Mouse (Mus musculus) liver, adult 2 months (tissue): ENCODE results near the gene Gcc2. TPM values are rescaled to one million over a fixed set of nuclear protein-coding genes. Genes with fewer than 3 reads are reported as not detected.

Source experiments
- DNase-seq: peaks from one replicate; pipeline ENCODE4 v3.0.0-alpha.2; 2011; ENCODE audit warnings: low read depth, low spot score; ENCODE audit errors: extremely low read depth
- H3K27ac ChIP-seq: fragments of 200-500 bp; replicated peaks from 2 replicates; pipeline ENCODE4 v1.5.1; 2012; ENCODE audit warnings: low read depth, mild to moderate bottlenecking, control low read depth, inconsistent platforms, low read length; ENCODE audit not compliant: insufficient read depth
- H3K27me3 ChIP-seq: fragments of 200-500 bp; 2 replicates; pipeline ENCODE4 v1.6.1; 2012; ENCODE audit warnings: mild to moderate bottlenecking, moderate library complexity, low read length, inconsistent platforms; ENCODE audit not compliant: control insufficient read depth, insufficient read depth
- H3K36me3 ChIP-seq: fragments of 200-500 bp; 2 replicates; pipeline ENCODE4 v1.6.1; 2012; ENCODE audit warnings: low read length, inconsistent platforms; ENCODE audit not compliant: control insufficient read depth, insufficient read depth
- H3K4me1 ChIP-seq: fragments of 200-500 bp; 2 replicates; pipeline ENCODE4 v1.6.1; 2011; ENCODE audit warnings: low read length; ENCODE audit not compliant: control insufficient read depth, insufficient read depth
- H3K4me3 ChIP-seq: fragments of 200-500 bp; 2 replicates; pipeline ENCODE4 v1.5.1; 2011; ENCODE audit warnings: low read depth, mild to moderate bottlenecking, control low read depth, low read length, moderate library complexity; ENCODE audit not compliant: insufficient read depth
- H3K79me2 ChIP-seq: fragments of 200-500 bp; 2 replicates; pipeline ENCODE4 v1.6.1; 2012; ENCODE audit warnings: inconsistent platforms, mild to moderate bottlenecking, low read length, moderate library complexity; ENCODE audit not compliant: control insufficient read depth, insufficient read depth
- H3K9ac ChIP-seq: fragments of 200-500 bp; 2 replicates; pipeline ENCODE4 v1.6.1; 2012; ENCODE audit warnings: low read depth, mild to moderate bottlenecking, control low read depth, inconsistent platforms, low read length
- CTCF ChIP-seq: fragments of 200-500 bp; IDR thresholded peaks from 2 replicates; pipeline ENCODE4 v1.5.1; 2011; ENCODE audit warnings: low read depth, low read length, control low read depth
- POLR2A ChIP-seq: fragments of 200-500 bp; IDR thresholded peaks from 2 replicates; pipeline ENCODE4 v1.6.1; 2011; ENCODE audit warnings: low read length, control low read depth; ENCODE audit not compliant: insufficient read depth; ENCODE audit errors: extremely low read depth
- WGBS: fragments of 180-500 bp; shearing (Covaris S2); methylation state at CpG from one replicate; pipeline ENCODE4 v1.1.7; 2018; 5-methylcytosine and 5-hydroxymethylcytosine counted together
- polyA plus RNA-seq: library from polyadenylated mRNA; depleted of rRNA; stranded (reverse); fragments of >200 nt; gene quantifications from 2 replicates; pipeline ENCODE4 v1.2.3, GENCODE M21; 2012; rRNA removed
- total RNA-seq: library from RNA; depleted of rRNA; stranded (reverse); fragments of >200 nt; gene quantifications from 2 replicates; pipeline ENCODE4 v1.2.3, GENCODE M21; 2014; rRNA removed

The Gcc2 gene
- total and polyA plus RNA-seq, 2 experiments: 5.3 to 20.4 TPM

DNA sequence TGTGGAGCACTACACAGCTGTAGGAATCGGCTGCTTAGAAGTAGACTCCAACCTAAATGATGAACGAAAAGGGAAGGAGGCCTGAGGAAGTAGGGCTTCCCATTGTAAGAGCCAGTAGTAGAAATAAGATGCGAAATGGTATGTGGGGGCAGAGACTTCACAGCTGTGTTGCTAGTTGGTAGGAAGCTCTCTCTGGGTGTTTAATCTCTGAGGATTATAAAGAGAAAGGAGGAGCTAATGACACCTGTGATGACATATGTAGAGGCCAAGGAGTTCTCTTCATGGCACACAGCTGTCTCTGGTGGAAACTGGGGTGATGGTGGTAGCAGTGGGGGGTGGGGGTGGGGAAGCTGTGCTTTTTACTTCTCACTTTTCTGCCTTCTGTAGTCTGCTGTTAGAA, 95.3 kb downstream of the Gcc2 start:
- DNase-seq: no peak
- Histone ChIP-seq H3K36me3 (no peaks in the 10 kb centered on the region), H3K27me3 (no peaks in the 10 kb centered on the region), H3K4me3 (no peak overlapping the region), H3K27ac (no peak overlapping the region), H3K9ac (no peak overlapping the region), H3K79me2 (no peaks in the 10 kb centered on the region; the same call in 1 of the 2 replicates), H3K4me1 (peaks cover 3% of the 10 kb centered on the region; the same call in 1 of the 2 replicates)
- TF ChIP-seq POLR2A: no peak
- TF ChIP-seq CTCF: no peak
- 84% methylated on average over 3 of the region's 3 CpGs for WGBS

- Histone ChIP-seq H3K79me2 (no peaks in the 10 kb centered on the region; the same call in 1 of the 2 replicates), H3K4me1 (peaks cover 3% of the 10 kb centered on the region; the same call in 1 of the 2 replicates), H3K9ac (no peak overlapping the region), H3K4me3 (no peak overlapping the region), H3K27ac (no peak overlapping the region), H3K36me3 (no peaks in the 10 kb centered on the region), H3K27me3 (no peaks in the 10 kb centered on the region)
- DNase-seq: peak; percentile 39
- WGBS: 9% methylated on average over 2 of the region's 2 CpGs
- no peak for TF ChIP-seq CTCF
- no peak for TF ChIP-seq POLR2A
Observed at GRCm38 (mm10) chr10:58351670-58352069, 96.4 kb downstream of the Gcc2 start.

GRCm38 (mm10) chr10:58352364-58352763, 97.1 kb downstream of the Gcc2 start:
- TF ChIP-seq CTCF (no peak), POLR2A (no peak)
- no peak for DNase-seq
- Histone ChIP-seq H3K4me3 (no peak overlapping the region), H3K27me3 (no peaks in the 10 kb centered on the region), H3K9ac (no peak overlapping the region), H3K36me3 (no peaks in the 10 kb centered on the region), H3K27ac (no peak overlapping the region), H3K79me2 (no peaks in the 10 kb centered on the region; the same call in 1 of the 2 replicates), H3K4me1 (peaks cover 3% of the 10 kb centered on the region; the same call in 1 of the 2 replicates)
- 92% methylated on average over 3 of the region's 3 CpGs for WGBS

GRCm38 (mm10) chr10:58354561-58354960, 99.3 kb downstream of the Gcc2 start:
- no peak overlapping the region for H3K4me3 ChIP-seq
- H3K27me3 ChIP-seq: no peaks in the 10 kb centered on the region
- no peak for DNase-seq
- peaks cover 4% of the 10 kb centered on the region; the same call in 1 of the 2 replicates for H3K4me1 ChIP-seq
- WGBS: 53% methylated on average over 3 of the region's 3 CpGs
- no peak overlapping the region for H3K27ac ChIP-seq
- no peaks in the 10 kb centered on the region for H3K36me3 ChIP-seq
- H3K9ac ChIP-seq: no peak overlapping the region
- TF ChIP-seq CTCF: no peak
- TF ChIP-seq POLR2A: no peak
- H3K79me2 ChIP-seq: no peaks in the 10 kb centered on the region

Other genes starting within 250 kb of the Gcc2 start
- gene AW822073, start 30.6 kb upstream of the Gcc2 start, total RNA-seq: not detected in 2 replicates
- not detected in 2 replicates for gene AW822073, start 30.6 kb upstream of the Gcc2 start, polyA plus RNA-seq
- not detected in 2 replicates for gene Duxf3, start 22.8 kb upstream of the Gcc2 start, total RNA-seq
- not detected in 2 replicates for gene Duxf3, start 22.8 kb upstream of the Gcc2 start, polyA plus RNA-seq
- not detected in 2 replicates for gene Gm4981, start 18.8 kb upstream of the Gcc2 start, total RNA-seq
- gene Gm4981, start 18.8 kb upstream of the Gcc2 start, polyA plus RNA-seq: not detected in 2 replicates
- gene Lims1, start 68.0 kb downstream of the Gcc2 start, total RNA-seq: 18.2 and 19.7 TPM in 2 replicates
- 2.7 and 5.5 TPM in 2 replicates for gene Lims1, start 68.0 kb downstream of the Gcc2 start, polyA plus RNA-seq
- gene Ranbp2, start 191.4 kb downstream of the Gcc2 start, total RNA-seq: 38.0 and 40.5 TPM in 2 replicates
- gene Ranbp2, start 191.4 kb downstream of the Gcc2 start, polyA plus RNA-seq: 2.2 and 2.3 TPM in 2 replicates
- 1.8 and 2.5 TPM in 2 replicates for gene Ccdc138, start 242.5 kb downstream of the Gcc2 start, total RNA-seq
- gene Ccdc138, start 242.5 kb downstream of the Gcc2 start, polyA plus RNA-seq: 0.31 and 0.54 TPM in 2 replicates